Mouse (Mus musculus) cortical plate, adult 2 months (tissue): ENCODE results near the gene Zdhhc20.

ENCODE experiments used
- CTCF ChIP-seq: fragments of 200-500 bp; IDR thresholded peaks from 2 replicates; pipeline ENCODE4 v1.5.1; 2011; ENCODE audit warnings: mild to moderate bottlenecking, control low read depth, low read length; ENCODE audit not compliant: insufficient read depth; ENCODE audit errors: extremely low read depth
- POLR2A ChIP-seq: fragments of 200-500 bp; IDR thresholded peaks from 2 replicates; pipeline ENCODE4 v1.6.1; 2011; ENCODE audit warnings: mild to moderate bottlenecking, low read length, control low read depth; ENCODE audit not compliant: insufficient read depth; ENCODE audit errors: extremely low read depth

DNA sequence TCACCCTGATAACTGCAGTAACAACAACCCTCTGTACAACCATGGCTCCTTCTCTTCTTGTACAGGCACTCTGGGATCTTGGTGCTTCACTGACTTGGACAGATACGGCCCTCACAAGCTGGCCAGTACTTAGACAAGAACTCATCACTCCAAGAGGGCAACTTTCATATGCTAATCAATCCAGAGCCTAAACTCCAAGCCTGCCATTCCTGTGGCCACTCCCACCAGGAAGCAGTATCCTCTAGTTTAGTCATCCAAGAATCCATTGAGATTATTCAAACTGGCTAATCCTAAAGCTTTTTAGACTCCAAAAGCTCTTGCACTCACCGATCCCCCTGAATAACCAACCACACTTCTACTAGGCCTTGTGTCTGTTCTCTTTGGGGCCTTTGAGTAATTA is 37.1 kb downstream of the Zdhhc20 start:
- no peak for TF ChIP-seq CTCF
- no peak for TF ChIP-seq POLR2A
